Mouse (Mus musculus) bone marrow, adult 2 months (tissue): ENCODE measurements around the gene Rplp1.

Experiments used
- CTCF ChIP-seq: fragments of 200-500 bp; IDR thresholded peaks from 2 replicates; pipeline ENCODE4 v1.5.1; 2011; ENCODE audit warnings: low read length, control low read depth; ENCODE audit not compliant: control insufficient read depth, insufficient read depth
- POLR2A ChIP-seq: fragments of 200-500 bp; IDR thresholded peaks from 2 replicates; pipeline ENCODE4 v1.6.1; 2011; ENCODE audit warnings: low read depth, mild to moderate bottlenecking, control low read depth, low read length, borderline replicate concordance; ENCODE audit not compliant: control insufficient read depth

- TF ChIP-seq CTCF (no peak), POLR2A (no peak)
These were observed 19.0 kb upstream of the Rplp1 start for GRCm38 (mm10) chr9:61933333-61933732.
